Comparison of ENCODE assay signal across 11 mouse cellular contexts in genomic region chr17:4296521-4297155, GRCm38 (mm10).
DNase-seq lines count a peak whose midpoint lies in the region; ATAC-seq lines count a peak whose summit lies in the region.
"Had no signal": no experiment of that assay in that cellular context is flagged by ENCODE, and none has a peak within 500 bp of the region (broad histone marks: within the 10 kb centered on the region; RNA-seq: fewer than 3 reads in every experiment).

No protein-coding gene starts in this region.

- H3K9ac ChIP-seq in midbrain, embryonic 14.5 days (replicated peaks; ENCODE audit: low read length) = no peak overlapping the region
- H3K9ac ChIP-seq in midbrain, embryonic 13.5 days (replicated peaks) = no peak overlapping the region
- H3K9ac ChIP-seq: heart, embryonic 15.5 days; limb, embryonic 12.5 days had no signal

- no peak overlapping the region for H3K4me3 ChIP-seq in midbrain, embryonic 14.5 days (replicated peaks; ENCODE audit: low read depth, low read length)
- no peak overlapping the region for H3K4me3 ChIP-seq in midbrain, embryonic 13.5 days (replicated peaks)
- H3K4me3 ChIP-seq: heart, embryonic 15.5 days; limb, embryonic 12.5 days had no signal

- H3K4me2 ChIP-seq in midbrain, embryonic 14.5 days (ENCODE audit: low read length) = no peak overlapping the region
- no peak overlapping the region for H3K4me2 ChIP-seq in midbrain, embryonic 13.5 days (replicated peaks)
- H3K4me2 ChIP-seq: heart, embryonic 15.5 days; limb, embryonic 12.5 days had no signal

- no peak for ATAC-seq in midbrain, embryonic 14.5 days (ENCODE audit: low FRiP score, low TSS enrichment)
- no peak for ATAC-seq in midbrain, embryonic 13.5 days

- intact Hi-C loops in gastrocnemius, postnatal 36 days (cut with DNase I) = no loop called here

- no peak overlapping the region for H3K27ac ChIP-seq in midbrain, embryonic 14.5 days (replicated peaks; ENCODE audit: low read depth, low read length)
- no peak overlapping the region for H3K27ac ChIP-seq in midbrain, embryonic 13.5 days
- H3K27ac ChIP-seq: heart, embryonic 15.5 days; limb, embryonic 12.5 days had no signal

- no peaks in the 10 kb centered on the region for H3K36me3 ChIP-seq in midbrain, embryonic 14.5 days (ENCODE audit: control insufficient read depth, insufficient read depth, low read length)
- H3K36me3 ChIP-seq in midbrain, embryonic 13.5 days = no peaks in the 10 kb centered on the region
- H3K36me3 ChIP-seq: heart, embryonic 15.5 days; limb, embryonic 12.5 days had no signal

- H3K4me1 ChIP-seq in midbrain, embryonic 14.5 days (ENCODE audit: control insufficient read depth, insufficient read depth, low read length) = no peaks in the 10 kb centered on the region
- peaks cover 5% of the 10 kb centered on the region for H3K4me1 ChIP-seq in midbrain, embryonic 13.5 days (replicated peaks)

- H3K27me3 ChIP-seq in midbrain, embryonic 14.5 days (ENCODE audit: control insufficient read depth, insufficient read depth, low read length) = no peaks in the 10 kb centered on the region
- H3K27me3 ChIP-seq in midbrain, embryonic 13.5 days = no peaks in the 10 kb centered on the region
- H3K27me3 ChIP-seq: CH12.LX; heart, embryonic 15.5 days; limb, embryonic 12.5 days had no signal

- WGBS in midbrain, embryonic 14.5 days = 70% methylated on average over 6 of the region's 6 CpGs
- WGBS in midbrain, embryonic 13.5 days = 78% methylated on average over 6 of the region's 6 CpGs

- no peaks in the 10 kb centered on the region for H3K9me3 ChIP-seq in midbrain, embryonic 14.5 days (ENCODE audit: control insufficient read depth, low read length)
- no peaks in the 10 kb centered on the region for H3K9me3 ChIP-seq in midbrain, embryonic 13.5 days
- H3K9me3 ChIP-seq: heart, embryonic 15.5 days; limb, embryonic 12.5 days had no signal

- peak; percentile 33 for DNase-seq in gastrocnemius, adult 18-20 months (ENCODE audit: low spot score)
- DNase-seq in gastrocnemius, postnatal 36 days = no peak
- DNase-seq in midbrain, embryonic 14.5 days = peak; percentile 22
- peak; percentile 39 to 65 for DNase-seq in heart, adult 9 months (ENCODE audit: low spot score in 2 of 2)
- DNase-seq in lung, postnatal 25 days (ENCODE audit: low spot score) = peak; percentile 23
- no peak for DNase-seq in urinary bladder, postnatal 25 days (ENCODE audit: low spot score)
- DNase-seq in right cerebral cortex, postnatal 4 days = no peak

Comparison
In these comparisons a context has a peak if more than half of its experiments do, and no peak if none do; other contexts are left out.
1. DNase-seq: peak in gastrocnemius, adult 18-20 months (single experiment), midbrain, embryonic 14.5 days (single experiment), heart, adult 9 months (2 of 2) and lung, postnatal 25 days (single experiment); none in gastrocnemius, postnatal 36 days (0 of 2), urinary bladder, postnatal 25 days (single experiment) and right cerebral cortex, postnatal 4 days (single experiment).